Mouse (Mus musculus) retina, adult 2 months (tissue): ENCODE data around the gene Zfp169.
A peak's percentile ranks its signal among the peaks of the same experiment; 100 is the strongest.
"Not testable (repeated sequence)": the region's sequence is repeated elsewhere in the genome, so short reads cannot be mapped to it uniquely, and the experiment has no call there.

Source experiments
- DNase-seq: peaks from one replicate; pipeline ENCODE4 v3.0.0-alpha.2; 2012; ENCODE audit warnings: low read depth, low spot score

The Zfp169 gene

DNA sequence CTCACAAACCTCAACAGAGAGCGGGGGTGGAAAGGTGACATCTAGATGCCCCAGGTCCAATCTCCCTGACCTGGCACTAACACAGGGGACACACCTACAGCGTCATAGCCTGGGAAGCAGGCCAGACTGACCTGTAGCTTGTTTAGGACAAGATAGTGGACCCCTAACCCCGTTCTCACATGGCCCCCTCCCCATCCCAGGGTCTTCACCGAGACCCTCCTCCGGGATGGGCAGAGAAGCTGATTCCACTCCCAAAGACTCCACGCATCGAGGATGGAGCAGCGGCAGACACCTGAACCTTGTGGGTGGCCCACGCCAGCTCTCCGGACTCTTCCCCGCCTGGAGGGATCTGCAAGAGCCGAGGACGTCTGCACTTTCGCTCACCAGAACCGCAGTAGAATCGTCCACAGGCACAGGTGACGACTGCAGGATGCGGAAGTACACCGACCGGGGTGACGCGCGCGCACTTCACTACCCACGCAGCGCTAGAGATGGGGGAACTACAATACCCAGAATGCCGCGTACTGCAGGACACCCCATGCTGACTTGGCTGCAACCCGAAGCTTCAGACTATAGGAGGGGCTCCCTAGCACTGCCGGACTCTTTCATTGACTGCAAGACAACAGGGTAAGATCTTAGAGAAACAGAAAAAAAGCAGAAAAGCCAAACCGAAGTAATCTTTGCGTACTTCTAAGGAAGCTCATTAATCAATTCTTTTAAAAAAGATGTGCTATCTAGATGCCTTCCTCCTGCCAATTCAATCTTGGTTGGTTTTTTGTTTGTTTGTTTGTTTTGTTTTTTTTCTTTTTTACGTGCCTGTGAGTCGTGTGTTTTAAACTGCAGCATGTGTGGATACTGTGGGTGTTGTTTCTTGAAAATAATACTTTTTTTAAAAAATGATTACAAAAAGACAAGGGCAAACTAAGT, at the start of gene Zfp169, which contains the start of gene A830005F24Rik:
Gene Zfp169 (minus strand): TSS at position 449 of the 927 bp plus-strand sequence.
Gene A830005F24Rik (plus strand): TSS at position 568 of the 927 bp plus-strand sequence.
- peak; percentile 77 for DNase-seq

DNA sequence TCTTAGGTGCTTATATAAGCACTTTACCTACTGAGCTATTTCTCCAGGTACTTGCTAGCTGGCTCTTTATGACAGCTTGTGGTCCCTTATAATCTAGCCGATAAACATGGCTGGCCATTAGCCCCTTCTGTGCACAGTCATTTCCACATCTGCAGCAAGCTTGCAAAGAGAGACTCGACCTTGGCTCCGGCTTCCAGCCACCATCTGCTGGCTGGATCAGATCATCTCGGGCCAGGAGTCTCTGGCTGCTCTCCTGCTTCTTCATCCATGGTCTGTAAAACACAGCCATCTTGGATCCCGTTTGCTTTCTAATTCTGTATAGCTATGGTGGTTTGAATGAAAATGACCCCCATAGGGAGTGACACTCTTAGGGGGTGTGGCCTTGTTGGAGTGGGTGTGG, 49.1 kb upstream of the Zfp169 start:
- no peak for DNase-seq

DNA sequence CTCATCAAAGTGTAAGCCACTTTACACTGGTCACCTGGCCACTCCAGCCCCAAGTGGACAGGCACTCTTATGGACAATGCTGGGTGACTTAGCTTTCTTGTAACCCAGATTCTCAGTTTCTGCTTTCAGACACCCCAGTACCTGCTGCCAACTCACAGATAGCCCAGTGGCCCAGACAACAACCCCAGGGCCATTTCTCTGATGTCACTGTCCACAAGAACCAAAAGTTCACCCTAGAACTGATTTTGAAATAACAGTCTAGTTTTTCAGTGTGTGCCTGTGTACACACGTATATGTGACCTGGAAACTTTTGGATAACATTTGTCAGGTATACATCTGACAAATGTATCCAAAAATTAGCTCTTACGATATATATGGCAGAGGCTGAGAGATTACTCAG, 48.2 kb upstream of the Zfp169 start:
- DNase-seq = no peak

DNA sequence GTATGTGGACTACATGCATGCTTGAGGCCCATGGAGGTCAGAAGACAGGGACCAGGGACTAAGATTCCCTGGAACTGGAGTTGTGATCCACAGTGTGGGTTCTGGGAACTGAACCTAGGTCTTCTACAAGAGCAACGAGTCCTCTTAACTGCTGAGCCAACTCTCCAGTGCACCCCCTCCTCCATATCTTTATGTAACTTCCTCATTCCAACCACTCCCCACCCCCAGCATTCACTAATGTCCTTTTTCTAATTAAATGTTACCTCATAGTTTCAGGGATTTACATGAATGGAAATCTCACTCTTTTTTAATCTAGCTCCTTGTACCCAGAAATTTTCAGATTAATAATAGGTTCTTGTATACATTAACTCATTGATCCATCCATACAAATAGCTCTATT, 42.7 kb upstream of the Zfp169 start:
- DNase-seq = no peak

DNA sequence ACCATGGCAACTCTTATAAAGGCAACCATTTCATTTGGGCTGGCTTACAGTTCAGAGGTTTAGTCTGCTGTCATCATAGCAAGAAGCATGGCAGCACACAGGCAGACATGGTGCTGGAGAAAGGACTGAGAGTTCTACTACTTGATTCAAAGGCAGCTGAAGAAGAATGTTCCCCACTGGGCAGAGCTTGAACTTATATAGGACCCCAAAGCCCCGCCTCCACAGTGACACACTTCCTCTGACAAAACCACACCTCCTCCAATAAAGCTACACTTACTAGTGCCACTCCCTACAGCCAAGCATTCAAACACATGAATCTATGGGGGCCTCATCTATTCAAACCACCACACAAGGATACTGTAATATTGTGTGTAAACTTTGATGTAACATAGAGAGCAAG, 41.3 kb upstream of the Zfp169 start:
- DNase-seq = no peak

DNA sequence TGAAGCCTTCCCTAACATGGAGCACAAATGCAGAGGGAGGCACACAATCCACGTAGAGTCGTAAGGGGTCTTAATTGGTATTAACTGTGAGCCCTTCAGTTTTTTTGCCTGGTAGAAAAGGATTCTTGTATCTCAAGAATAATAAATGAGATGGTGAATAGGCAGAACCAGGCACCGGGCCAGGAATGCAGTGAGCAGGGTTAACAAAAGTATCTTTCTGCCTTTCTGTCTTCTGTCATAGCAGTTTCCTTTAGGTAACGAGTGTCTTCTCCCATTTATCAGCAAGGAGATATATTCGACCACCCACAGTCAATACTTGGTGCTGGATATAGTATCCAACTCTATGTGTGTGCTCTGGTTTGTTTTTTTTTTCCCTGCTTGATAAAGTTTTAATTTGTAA, 40.3 kb upstream of the Zfp169 start:
- DNase-seq = no peak

DNA sequence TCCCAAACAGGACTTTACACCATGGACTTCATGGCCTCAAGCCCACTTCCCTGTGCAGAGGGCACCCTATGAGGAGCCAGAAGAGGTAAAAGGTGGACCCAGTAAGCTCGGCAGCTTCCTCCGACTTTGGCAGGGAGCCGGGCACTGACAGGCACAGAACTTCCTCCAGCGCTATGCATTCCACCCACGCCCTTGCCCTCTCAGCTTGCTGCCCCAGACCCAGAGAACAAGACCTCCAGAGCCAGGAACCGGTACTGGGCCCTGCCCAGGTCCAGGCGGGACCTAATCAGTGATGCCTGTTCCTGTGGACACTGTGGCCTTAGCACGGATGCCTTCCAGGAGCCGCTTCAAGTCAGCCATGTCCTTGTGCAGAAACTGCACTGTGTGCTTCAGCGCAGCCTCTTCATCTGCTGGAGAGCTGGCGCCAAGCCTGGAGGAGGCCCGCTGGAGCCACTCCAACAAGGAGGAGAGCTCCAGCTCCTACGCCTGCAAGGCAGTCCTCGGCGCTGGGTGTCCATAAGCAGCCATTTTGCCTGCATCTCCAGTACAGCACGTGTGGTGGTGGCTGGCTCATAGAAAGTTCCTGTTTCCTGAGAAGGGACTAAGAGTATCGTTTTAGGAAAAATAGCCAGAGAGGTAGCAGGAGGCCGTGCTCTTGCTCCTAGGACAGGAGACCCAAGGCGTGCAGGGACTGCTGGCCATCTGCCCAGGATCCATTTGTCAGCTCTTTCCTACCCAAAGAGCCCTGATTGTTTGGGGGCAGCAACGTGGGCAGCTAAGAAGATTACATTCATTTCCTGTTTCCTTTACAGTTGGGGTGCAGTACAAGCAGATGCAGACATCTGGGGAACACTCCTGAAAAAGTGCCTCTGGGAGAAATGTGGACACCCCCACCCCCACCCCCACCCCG, 39.2 kb upstream of the Zfp169 start:
- no peak for DNase-seq

DNA sequence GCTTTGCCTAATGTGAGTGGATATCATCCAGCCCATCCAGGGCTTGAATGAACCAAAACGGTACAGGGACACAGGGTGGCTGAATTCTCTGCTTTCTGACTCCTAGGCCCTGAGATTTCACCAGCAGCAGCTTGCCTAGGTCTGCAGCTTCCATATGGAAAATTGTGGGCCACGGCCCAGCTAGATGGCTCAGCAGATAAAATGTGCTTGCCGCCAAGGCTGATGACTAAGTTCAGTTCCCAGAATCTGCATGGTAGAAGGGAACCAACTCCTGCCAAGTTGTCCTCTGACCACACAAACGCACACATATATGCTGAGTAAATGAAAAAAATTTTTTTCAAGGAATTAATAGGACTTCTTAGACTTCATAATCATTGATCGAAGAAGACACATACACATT, 35.0 kb upstream of the Zfp169 start:
- no peak for DNase-seq

DNA sequence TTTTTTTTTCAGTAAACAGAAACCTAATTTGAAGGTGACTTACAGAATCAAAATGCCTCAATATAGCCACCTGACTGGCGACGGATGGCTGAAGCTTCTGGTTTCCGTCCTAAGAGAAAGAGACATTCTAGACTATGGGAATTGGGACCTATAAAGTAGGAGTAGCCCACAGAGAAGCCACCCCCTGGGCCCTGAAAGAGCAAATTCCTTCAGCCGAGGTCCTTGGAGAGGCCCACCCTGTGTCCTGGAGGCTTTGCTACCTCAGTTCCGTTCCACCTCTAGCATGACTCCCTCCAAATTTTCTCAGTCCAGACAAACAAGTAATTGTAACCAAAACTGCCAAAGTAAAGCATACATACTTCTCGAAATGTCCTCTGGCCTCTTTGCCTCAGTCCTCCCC, 34.4 kb upstream of the Zfp169 start:
- DNase-seq = no peak

DNA sequence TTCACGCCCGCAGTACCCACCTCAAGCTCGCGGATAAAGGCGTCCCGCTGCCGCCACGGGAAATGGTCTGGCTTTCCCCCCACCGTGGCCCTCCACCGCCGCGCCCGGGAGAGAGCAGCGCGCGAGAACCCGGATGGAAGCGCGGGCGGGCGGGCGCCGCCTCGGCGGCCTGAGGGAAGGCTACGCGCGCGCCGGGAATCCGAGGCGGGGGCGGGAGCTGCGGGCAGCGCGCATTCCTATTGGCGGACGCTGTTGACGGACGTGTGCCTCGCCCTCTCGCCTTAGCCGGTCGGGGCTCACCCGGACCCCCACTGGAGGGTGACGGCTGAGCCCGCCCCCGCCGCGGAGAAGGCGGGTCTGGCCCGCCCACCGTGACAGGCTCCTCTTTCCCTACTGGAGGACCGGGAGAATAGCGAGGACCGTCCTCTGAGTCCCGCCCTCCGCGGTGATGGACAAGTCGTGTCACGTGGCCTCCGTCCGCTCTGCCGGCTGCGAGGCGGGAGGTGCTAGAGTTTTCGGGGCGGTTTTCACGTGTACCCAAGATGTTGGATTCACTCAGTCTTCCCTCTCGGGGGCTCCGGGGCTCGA, 33.2 kb upstream of the Zfp169 start:
- peak; percentile 97 for DNase-seq

DNA sequence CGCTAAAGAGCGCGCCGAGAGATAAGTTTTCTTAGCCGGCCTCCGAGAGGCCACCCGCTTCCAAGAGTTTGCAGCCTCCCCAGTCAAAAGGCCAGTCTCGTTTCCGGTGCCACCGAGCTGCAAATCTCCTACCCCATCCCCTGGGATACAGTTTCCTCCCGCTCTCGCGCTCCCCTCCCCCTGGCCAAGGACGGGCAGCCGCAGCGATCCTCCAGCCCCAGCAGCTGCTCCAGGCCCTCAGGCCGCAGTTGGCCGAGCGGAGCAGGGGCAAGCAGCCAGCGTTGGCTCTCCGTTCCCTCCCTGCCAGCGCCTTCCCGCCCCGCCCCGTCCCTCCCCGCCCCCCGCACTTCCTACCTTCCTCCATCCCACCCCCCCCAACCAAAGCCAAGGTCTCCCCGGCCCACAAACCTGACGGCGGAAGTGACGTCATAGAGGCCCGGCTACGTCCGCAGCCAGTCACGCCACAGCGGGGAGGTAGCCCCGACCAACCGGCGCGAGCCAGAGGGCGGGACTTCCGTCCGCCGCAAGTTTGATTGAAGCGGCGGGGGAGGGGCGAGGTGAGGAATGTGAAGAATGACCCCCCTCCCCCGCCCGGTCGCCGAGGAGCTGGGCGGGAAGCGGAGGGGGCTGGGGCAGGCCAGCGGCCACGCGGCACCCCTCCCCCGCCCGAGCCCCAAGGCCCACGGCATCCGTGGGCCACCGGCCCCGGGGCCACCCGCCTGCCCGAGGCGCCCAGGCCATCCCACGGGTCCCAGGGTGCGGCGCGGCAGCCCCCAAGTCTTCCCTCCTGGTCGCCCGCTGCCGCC, 32.4 kb upstream of the Zfp169 start:
- peak; percentile 97 for DNase-seq

DNA sequence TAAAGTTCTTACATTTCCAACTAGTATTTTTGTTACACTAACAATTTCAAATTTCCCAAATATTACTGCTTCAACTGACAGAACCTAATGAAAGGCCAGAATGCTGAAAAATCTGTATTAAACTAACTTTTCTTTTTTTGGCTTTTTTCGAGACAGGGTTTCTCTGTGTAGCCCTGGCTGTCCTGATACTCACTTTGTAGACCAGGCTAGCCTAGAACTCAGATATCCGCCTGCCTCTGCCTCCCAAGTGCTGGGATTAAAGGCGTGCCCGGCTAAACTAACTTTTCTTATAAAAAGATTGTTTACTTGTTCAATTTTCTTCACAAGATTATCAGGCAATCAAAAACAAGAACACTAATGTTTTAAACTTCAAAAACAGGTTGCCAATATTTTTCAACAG, 31.6 kb upstream of the Zfp169 start:
- DNase-seq = no peak

DNA sequence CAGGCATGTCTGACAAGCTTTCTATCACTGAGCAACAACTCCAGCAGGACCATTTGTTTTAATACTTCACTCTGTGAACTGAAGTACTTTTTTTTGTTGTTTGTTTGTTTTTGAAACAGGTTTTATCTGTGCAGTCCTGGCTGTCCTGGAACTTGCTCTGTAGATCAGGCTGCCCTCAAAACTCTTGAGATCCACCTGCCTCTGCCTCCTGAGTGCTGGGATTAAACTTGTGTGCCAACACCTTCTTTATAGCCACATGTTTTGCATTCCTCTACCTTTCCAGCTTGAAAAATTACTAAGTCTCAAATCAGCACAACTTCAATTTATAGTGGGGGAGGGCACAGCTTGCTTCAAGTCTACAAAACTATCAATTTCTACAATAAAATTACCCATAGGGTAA, 31.1 kb upstream of the Zfp169 start:
- no peak for DNase-seq

DNA sequence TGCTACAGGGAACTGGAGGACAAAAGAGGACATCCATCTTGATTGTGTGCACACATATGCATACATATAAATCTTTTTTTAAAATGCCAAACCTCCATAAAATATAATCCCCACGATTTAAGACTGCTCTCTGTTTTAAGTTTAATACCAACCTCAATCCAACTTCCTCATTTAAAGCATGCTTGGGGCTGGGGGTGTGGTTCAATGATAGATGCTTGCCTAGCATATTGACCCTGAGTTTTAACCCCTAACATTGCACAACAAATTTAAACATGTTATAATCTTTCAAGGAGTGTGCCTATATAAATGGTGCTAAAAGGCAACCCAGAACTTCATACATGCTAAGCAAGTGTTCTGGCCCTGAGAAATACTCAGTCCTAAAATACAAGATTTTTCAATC, 27.2 kb upstream of the Zfp169 start:
- no peak for DNase-seq

DNA sequence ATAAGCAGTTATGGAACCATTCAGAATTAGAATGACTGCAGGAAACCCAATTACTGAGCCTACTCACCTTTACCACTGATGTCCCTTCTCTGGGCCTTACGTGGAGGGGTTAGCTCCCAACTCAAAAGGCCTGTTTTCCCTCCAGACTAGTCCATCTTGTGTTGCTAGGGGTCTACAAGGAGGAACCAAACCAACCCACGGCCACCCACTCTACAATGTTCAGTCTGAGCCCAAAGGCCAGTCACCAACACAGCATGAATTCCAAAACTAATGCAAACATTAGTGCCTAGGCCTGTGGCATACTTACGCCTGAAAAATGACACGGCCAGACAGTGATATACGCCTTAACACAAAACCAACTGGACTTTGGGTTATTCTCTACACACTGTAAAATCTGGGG, 20.2 kb upstream of the Zfp169 start:
- DNase-seq = no peak

DNA sequence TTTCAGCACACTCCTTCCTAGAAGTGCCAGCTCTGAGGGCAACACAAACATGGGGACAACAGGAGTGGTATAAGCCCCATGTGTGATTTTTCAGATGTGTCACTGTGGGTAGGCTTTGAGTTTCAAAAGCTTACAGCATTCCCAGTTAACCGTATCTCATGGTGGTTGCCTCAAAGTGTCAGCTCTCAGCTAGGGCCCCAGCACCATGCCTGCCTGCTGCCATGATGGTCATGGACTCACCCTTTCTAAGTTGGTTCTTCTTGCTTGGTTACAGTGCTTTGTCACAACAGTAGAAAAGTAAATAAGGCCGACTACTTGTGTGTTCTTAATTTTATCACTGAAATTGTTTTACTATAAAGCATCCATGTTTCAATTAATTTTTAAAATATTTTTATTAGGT, 18.2 kb upstream of the Zfp169 start:
- no peak for DNase-seq

DNA sequence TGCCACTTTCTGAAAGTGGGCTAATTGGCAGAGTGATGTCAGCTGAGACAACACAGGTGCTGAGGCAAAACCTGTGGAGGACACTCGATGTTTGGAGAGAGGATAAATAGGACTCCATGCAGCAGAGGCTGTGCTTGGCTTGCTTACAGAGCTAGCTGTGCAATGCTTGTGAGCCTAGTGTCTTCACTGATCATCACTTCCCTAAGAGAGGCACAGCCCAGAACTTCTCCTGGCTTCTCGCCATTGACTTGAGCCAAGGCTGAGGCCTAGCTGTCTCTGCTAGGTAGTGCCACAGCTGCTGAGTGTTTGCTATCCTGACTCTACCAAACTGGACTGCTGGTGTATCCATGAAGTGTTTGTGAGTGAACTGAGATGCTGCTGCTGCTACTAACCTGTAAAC, 17.4 kb upstream of the Zfp169 start:
- no peak for DNase-seq

DNA sequence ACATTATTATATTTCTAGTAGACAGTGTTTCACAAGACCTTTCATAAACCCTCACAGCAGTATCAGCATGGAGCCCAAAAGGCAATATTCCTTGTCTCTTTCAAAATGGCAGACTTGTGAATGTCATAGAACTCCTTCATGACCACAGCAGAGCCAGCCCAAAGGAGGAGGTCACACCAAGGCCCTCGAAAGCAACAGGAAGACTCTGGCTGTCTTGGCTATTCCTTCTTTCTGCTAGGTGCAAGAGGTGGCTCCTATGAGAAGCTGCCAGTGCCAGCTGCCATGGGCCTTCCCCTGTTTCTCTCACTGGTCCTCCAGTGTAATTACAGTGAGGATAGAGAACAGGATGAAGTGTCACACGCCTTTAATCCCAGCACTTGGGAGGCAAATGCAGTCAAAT, 15.8 kb upstream of the Zfp169 start:
- DNase-seq = no peak

DNA sequence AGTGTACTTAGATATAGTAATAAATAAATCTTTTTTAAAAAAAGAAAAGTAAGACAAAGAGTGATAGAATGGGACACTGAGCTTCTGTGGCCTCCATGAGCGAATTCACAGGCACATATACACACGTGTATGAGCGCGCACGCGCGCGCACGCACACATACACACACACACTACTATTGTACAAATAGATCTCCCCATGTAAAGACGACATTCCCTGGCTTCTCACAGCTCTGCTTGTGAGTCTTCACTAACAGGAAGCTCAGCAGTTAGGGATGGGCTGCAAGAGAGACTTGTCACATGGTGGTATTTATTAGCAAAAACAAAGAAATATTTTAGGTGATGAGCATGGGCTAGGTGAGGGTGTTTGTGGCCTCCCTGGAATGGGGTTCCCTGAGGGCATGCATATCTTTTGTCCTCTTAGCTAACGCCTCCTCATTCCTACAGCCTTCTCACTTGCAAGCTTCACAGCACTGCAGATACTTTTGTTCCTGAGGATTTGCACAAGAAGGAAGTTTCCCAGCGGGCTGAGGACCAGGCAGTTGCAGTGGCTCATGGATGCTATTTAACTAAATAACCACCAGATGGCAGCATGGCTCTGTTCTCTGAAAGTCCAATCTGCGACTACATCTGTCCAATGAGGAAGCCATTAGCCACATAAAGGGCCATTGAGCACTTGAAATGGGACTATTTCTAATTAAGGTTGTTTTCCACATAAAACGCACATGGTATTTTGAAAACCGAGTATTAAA, 15.0 kb upstream of the Zfp169 start:
- peak; percentile 60 for DNase-seq

DNA sequence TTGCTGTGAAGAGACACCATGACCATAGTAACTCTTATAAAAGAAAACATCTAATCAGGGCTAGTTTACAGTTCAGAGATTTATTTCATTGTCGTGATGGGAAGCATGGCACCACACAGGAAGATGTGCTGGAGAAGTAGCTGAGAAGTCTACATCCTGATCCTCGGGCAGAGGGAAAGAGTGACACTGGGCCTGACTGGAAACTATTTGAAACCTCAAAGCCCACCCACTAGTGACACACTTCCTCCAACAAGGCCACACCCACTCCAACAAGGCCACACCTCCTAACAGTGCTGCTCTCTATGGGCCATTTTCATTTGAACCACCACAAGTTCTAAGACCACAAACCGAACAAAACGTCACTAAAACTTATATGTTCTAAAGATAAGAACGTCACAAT, 12.5 kb upstream of the Zfp169 start:
- DNase-seq = no peak

DNA sequence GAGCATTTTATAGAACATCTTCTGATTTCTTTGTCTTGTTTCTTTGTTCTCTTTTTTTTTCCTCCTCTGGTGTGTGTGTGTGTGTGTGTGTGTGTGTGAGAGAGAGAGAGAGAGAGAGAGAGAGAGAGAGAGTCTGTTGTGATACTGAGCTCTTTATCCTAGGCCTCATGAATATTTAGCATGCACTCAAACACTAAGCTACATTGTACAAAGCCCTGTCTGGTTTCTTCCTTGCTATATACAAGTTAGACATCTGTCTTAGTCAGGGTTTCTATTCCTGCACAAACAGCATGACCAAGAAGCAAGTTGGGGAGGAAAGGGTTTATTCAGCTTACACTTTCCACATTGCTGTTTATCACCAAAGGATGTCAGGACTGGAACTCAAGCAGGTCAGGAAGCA, 5.9 kb upstream of the Zfp169 start:
- DNase-seq = not testable (repeated sequence)
